Mouse (Mus musculus): ENCODE measurements at regions not wholly inside any gene's neighbourhood (a gene's known extent, or its start where the extent isn't known, plus 50 kb on each side); places are given as distances from the start of the nearest gene placed in this dataset.

DNA sequence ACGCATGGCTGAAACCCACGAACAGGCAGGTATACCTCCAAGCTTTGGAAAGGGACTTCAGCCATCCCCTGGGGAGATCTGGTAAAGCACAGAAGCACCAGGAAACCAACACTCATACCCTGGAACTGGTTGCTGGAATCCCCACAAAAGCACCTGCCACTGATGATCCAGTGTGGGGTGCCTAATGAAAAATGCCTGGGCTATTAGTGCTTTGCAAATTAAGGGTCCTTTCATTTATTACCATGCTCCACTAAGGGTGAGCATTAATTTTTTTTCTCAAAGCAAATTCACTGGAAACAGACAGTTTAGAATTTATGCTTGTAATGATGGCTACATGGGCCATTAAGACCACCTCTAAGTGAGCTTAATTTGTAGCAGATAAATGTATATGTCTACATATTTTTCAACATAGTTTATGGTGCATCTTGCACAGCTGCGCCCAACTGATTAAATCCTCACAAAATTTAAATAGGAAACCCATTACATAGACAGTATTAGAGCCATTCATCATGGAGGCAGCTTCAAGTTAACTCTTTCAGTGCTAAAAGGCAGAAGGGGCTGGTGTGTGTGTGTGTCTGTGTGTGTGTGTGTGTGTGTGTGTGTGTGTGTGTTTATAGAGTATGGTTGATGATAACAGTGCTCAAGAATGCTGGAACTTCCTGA lies 201.8 kb downstream of the Cbln1 start:
- no peak for DNase-seq

DNA sequence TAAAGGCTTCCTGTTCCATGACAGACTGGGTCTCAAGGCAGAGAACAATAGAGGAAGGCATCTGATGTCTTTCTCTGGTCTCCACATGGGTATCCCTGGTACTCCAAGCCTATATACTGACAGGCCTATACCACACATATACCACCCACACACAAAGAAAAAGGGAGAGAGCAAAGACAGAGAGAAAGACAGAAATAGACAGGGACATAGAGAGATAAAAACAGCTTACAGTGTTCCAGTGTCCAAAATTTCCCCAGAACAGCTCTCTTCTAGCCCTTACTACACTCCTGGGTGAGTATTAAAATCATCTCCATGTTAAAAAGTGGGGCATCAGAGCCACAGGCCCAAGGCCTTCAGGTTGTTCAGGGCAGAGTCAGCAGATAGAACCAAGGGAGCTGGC lies 204.2 kb downstream of the Cbln1 start:
- DNase-seq = no peak

DNA sequence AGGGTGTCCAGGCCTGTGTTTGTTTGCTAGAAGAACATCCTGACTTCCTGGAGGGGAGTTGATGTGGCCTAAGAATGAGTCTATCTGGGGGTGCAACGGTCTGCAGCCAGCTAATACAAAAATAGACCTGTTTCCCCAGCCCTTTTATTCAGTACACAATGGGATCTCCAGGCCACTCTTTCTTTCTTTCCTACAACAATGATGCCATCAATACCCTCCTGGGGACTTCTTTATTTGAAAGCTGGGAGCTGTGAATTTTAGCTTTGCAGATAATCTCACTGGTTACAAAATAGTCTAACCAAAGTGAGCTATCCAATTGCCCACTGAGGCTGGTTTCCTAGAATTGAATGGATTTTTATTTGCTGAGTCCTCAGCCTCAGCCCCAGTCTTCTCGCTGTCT lies 207.4 kb downstream of the Cbln1 start:
- no peak for DNase-seq

DNA sequence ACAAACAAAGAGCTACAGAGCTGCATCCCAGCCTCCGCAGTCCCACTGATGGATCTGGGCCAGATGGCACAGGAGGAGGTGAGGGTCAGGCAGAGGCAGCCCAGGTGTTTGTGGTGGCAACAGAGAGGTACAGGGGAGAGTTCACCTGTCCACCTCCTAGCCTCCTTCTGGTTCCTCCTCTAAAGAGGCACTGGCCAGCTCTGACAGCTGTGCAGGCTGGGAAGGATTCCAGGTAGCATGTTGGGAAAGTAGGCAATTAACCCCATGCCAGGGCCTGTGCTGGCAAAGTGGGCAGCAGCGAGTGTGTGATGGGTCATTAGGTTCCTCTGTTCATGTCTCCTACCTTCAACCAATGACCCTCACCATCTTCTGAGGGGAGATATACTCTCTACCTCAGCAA lies 212.1 kb downstream of the Cbln1 start:
- DNase-seq = peak; percentile 23 to 47

DNA sequence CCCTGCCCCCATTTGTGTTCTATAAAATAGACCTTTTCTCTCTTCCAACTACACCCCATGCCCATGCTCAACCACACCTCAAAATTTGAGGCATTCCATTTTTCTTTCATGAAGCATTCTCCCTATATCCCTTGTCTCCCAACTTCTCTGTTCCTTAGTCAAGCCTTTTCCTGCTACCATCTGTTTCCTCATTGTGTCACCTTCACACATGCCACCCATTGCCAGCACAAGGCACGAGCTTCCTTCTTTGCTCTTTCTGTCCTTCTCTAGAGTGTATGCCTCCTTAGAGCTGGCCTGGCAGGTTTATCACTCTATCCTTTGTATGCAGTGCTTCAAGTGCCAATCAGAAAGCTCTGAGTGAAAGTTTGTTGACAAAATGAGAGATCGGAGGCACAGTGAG lies 229.7 kb downstream of the Cbln1 start:
- no peak for DNase-seq

DNA sequence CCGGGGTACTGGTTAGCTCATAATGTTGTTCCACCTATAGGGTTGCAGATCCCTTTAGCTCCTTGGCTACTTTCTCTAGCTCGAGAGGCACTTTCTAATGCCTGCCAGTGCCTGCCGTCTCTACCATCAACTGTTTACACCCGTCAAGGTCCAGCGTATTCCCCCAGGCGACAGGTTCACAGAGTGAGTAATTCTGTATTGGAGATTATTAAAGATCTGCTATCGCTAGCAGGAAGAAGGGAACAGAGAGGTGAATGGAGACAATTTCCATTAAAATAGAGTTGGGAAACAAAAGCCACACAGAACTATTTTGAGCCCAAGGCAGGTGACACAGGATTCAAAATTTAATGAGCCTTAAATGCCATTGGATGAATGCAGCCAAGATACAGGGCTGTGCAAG lies 235.2 kb downstream of the Cbln1 start:
- DNase-seq = no peak

DNA sequence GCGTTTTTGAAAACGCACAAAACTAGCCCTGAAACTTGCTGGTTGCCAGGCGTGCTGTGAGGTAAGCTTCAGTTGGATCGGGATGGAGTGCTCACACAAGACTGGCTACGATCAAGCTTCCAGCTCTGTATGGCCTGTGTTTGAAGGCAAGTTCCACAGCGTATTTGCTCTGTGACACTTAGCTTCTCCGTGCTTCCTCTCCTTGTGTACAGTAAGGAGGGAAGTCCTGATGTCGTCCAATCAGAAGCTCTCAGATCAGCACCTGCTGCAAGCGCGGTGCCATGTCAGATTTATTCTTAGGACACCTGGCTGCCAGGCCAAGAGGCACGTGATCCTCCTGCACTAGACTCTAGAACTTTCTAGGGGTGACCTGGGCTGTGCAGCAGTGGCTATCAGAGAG lies 236.0 kb downstream of the Cbln1 start:
- DNase-seq = no peak

DNA sequence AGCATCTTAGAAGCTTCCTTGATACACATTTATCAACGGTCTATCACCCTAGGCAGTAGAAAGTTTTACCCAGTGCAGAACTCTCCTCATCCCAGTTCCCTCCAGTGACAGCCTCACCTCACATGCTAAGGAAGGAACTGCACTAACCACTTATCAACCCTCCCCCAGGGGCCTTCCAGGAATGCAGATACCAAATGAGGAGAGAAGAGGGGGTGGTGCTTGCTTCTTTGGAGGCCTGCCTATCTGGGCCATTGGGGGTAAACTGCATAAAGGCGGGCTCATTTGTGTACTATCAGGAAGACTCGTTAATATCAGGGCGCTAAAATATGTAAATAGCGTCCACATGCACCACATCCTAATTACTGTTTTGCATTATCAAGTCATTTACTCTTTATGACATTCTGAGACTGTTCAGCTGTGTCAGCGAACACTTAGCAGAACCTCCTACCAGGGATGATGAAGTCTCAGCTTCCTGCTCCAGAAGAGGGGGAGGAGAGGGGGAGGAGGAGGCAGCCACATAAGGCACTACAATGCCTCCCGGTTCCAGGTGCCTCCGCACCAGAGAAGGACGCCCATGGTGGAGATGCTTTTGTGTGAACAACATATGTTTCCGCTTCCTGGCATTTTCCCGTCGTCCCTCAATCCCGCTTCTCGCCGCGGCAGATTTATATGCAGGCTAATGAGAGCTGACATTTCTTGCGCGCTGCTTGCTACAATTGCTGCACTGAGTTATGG lies 236.9 kb downstream of the Cbln1 start:
- DNase-seq = peak; percentile 73 to 77

DNA sequence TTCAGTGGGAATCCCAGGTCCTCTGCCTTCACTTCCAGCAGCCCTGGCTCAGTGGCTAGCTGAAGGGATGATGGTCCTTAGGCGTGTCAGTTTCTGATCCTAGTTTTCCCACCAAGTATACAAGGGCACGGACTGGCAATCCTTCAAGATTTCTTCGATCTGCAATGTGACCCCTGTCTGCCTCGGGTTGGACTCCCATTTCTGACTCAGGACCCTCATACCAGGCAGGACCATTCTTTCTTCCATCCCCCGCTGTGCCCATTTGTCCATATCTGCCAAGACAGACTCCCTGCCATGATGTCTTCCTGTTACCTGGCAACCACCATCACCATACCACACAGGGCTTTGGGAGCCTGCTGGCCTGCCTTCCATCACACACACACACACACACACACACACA lies 238.1 kb downstream of the Cbln1 start:
- DNase-seq = peak; percentile 83 to 86

DNA sequence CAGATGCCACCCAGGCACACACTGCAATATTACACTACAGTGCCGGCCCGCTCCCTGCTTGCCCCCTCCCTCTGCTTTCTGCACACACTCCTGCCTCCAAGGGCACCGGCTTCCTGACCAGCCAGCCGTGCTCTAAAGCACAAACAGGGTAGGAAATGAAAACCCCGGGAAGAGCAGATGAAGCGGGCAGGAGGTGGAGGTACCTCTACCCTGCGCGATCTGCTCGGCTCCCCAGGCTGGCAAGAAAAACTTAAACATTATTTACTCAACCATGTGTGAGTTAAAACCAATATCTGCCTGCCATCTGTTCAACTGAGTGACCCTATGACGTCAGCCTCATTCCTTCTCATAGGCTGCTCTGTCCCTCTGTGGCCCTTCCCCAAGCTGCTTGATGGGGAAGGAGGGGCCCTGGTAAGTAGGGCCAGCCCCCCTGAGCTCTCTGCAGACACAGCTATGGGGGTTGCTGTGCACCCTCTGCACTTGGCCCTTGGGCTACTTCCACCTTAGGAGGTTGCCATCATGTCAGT lies 238.5 kb downstream of the Cbln1 start:
- DNase-seq = peak; percentile 90 to 97

DNA sequence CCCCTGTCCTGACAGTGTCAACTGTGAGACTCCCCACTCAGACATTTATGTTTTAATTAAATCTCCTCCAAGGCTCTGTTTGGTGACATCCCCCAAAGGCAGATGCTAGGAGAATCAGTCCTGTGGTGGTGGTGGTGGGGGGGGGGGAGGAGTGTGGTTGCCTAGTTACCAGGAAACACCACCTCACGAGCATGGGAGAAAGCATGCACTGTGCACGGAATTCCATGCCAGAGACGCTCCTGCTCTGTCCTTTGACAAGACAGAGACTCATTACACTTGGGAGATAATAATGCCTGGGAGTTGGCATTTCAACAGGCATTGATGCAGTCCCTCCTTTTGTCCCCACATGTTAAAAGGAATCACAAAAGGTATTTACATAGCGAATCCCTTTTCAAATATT lies 240.6 kb downstream of the Cbln1 start:
- DNase-seq = no peak

DNA sequence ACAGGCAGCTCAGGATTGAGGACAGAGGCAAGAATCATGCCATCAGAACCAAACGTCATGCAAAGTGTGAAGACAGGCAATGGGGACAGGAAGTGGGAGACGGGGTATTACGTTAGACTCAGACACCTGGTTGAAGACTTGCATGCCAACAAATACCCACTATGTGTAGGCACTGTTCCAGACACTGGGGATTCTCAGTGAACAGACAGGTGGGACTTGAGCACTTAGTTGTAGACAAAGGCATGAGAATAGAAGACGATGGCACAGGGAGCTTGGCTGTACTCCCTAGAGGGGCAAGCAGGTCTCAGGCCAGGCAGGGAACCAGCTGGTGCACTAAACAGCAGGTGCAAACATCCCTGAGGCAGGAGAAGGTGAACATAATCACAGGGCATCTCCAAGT lies 242.3 kb downstream of the Cbln1 start:
- no peak for DNase-seq

DNA sequence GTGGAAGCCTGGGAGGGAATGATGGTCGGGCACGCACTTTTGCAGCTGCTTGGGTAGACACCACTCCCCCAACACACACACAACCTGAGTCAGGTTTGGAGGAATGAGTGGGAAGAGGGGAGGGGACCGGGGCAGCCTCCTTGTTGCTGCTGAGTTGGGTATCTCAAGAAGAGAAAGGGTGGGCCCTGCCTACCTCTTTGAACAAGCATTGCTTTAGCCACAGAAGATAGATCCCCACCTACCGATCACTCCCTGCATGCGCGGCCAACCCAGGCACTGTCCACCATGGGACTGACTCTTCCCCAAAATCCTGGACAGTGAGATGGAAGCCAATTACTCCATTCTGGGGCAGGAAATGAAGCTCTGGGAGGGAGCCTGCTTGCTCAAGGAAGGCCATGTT lies 243.2 kb downstream of the Cbln1 start:
- peak in 1 of 2 experiments; percentile 63 for DNase-seq

DNA sequence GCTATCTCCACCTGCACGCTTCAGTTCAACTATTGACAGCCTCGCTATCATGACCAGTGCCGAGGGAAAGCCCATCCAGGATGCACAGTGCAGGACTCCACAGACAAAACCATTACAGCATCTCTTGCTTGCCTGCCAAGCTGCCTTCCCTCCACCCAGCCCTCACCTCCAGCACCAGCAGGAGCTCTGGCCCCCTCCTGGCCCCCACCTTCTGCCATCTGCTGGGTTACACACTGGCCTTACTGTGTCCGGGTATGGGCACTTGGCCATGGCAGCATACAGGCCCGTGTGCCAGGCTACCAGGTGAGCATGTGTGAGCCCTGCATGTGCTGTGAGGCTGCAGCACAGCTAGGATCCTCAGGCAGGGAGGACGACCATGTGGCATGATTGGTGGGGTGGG lies 243.6 kb downstream of the Cbln1 start:
- DNase-seq = peak; percentile 98

DNA sequence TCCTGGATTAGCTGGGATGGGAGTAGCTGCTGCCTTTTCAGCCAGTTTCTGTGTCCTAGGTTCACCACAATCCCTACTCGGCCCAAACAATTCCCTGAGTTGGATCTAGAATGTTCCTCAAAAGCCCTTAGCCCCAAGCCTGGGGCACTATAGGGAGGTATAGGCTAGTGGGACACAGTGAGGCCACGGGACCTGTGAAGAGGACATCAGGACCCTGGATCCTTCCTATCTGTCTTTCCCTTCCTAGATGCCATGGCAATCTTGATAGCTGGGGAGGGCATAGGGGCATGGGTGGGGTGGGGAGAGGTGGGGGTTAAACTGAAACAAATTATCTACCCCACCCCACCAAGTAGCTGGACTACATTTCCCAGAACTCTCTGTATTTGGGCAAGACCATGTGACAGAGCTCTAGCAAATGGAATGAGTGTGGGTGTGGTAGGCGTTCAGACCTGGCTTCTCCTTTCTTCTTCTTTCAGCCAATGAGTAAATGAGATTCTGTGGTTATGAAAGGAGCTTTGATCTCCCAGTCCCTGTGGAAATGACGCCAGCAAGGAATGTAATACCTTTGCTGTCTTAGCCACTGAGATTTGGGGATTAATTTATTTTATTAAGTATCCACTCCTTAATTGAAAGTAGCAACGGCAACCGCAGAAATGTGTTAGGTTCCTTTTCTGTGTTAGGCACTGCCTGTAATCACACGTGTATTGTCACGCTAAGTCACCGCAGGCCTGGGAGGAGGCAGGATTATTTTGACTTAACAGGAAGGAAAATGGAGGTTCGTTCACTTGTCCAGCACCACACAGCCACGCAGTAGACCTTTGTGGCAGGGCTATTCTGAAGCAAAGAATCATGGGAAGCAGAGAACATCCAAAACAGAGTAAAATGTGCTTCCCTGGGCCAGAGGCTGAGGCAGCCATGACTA lies 246.6 kb downstream of the Cbln1 start:
- DNase-seq = no peak

DNA sequence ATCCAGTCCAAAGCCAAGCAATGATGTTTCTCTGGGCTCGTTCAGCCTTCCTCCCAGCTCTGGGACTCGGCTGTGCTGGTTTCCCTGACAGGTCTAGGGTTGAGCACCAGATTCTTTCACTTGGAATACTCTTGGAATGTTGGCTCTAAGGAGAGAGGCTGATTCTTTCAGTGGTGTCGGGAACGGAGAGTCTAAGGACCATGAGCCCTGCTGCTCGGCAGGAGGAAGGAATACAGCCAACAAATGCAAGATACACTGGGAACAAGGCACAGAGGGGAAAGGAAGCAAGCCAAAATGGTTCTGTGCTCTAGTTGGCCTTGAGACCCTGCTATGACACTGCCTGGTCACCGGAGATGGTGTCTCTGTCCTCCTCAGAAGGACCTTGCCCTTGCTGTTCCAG lies 251.8 kb downstream of the Cbln1 start:
- peak in 1 of 2 experiments; percentile 48 for DNase-seq

DNA sequence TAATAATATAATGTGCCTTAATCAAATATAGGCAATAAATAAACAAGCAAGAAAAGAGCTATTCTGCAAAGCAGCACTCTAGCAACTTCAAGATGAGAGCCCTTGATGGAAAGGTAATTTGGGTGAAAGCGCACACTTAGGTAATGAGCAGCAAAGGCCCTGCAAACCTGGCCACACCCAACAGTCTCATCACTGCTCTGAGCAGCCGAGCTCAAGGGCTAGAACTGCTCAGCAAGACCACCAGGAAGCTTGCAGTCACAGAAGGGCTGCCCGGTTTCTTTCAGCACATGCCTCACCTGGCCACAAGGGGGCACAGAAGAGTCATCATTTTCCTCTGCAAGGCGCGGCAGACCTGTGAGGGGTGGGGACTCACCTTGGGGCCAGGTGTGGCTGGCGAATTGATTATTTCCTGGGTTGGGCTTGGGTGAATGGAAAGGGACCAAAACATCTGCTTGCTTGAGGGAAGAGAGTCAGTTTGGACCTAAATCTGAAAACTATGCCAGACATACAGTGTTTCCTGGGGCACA lies 253.4 kb downstream of the Cbln1 start:
- peak; percentile 82 to 88 for DNase-seq

DNA sequence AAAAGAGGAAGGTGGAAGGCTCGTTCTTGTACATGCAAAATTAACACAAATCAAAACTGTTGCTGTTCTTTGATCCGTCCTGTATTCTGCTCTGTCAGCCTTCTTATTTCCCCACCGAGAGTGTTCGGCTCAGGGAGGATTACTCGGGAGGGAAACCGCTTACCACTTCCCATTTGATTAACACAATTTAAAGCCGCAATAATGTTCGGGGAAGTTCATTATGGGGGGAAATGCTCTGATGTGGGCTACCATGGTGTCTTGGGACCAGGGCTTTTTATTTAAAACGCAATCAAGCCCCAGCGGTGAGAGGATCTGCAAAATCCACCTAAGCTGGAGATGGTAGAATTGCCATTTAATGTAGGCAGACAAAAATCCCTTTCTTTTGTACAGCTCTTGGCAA lies 257.4 kb downstream of the Cbln1 start:
- DNase-seq = no peak

DNA sequence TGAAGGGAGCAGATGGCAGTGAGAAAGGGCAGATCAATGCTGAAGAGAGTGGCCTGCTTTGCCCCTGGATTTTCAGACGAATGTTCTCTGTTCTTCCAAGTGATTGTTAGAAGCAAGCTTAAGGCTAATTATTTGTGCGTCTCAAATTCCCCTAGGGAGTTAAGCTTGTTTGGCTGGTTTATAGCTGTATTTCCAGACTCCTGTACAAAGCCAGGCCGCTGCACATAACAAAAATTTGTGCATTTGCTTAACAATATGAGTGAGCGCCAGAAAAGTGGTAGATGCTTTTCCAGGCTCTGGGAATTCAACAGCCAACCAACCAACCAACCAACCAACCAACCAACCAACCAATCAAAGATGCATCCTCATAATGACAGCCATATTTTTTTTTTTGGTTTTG lies 261.9 kb downstream of the Cbln1 start:
- DNase-seq = no peak

DNA sequence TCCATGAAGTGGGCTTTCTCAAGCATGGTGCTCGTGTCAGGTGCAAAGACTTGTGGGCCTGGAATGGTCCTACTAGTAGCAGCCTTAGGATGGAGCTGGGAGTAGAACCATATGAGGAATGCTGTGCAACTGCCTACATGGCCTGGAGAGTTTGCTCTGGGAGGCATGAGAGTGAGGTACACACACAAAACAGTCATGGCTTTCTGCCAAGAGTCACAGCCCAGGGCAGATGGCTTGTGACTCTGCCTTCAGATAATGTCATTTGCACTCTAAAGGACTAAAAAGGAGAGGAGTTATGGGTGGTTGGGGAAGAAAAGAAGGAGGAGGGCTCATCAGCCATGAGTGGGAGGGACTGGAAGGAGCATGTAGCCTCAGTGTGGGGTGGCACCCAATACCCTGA lies 263.1 kb downstream of the Cbln1 start:
- peak; percentile 67 to 74 for DNase-seq

DNA sequence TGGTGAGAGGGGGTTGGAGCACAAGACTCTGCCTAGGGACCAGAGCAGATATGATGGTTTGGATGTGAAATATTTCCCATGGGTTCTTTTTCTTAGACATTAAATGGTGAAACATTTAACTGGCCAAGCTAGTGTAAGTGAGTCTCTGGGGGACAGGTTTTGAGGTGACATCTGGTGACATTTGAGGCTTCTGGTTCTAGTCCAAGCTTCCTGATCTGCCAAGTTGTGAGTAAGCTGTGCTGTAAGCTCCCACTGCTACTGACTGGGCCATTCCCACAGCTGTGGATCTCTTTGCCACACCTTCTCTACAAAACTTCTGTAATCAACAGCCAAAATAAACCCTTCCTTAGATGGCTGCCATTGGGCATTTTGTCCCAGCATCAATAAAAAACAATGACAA lies 264.4 kb downstream of the Cbln1 start:
- peak in 1 of 2 experiments; percentile 35 for DNase-seq

DNA sequence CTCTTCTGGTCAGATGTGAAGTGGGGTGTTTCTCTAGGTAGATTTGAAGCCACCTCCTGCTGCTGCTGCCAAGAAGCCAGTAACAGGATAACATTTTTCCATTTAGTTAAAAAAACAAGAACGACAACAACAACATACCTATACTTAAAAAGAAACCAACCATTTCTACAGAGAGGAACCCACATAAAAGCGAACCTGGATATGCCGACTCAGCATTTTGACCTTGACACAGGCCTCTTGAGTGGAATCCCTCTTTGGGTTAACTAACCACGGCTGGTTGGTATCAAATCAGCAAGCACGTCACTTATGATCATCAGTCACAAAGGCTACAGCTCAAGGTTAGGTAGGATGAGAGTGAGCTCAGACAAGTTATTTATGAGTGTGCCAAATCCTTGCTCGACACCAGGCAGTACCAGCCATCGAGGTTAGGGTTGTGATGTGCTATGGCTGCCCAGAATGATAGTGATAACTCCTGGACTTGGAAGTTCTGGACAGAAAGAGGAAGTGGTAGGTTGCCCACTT lies 269.7 kb downstream of the Cbln1 start:
- DNase-seq = no peak
